Mouse (Mus musculus) T-helper 1 cell (primary cell): ENCODE data around the gene Dock4.

ENCODE experiments used
- in situ Hi-C: fragments of 300-600 bp; cut with MboI, MseI; formaldehyde crosslinking; loops from one replicate; pipeline ENCODE4 v1.15.1; 2025; ENCODE audit warnings: high pct_unique_total_duplicates

Gene Dock4

GRCm38 (mm10) chr12:40568365-40568885 lies 122.7 kb downstream of the Dock4 start:
- in situ Hi-C loops = loop anchor here (5.0 kb wide), 1 partner anchor 71 kb away; no protein-coding TSS in a partner anchor

GRCm38 (mm10) chr12:40568971-40569968 lies 123.5 kb downstream of the Dock4 start:
- in situ Hi-C loops = loop anchor here (5.0 kb wide), 1 partner anchor 72 kb away; no protein-coding TSS in a partner anchor

DNA sequence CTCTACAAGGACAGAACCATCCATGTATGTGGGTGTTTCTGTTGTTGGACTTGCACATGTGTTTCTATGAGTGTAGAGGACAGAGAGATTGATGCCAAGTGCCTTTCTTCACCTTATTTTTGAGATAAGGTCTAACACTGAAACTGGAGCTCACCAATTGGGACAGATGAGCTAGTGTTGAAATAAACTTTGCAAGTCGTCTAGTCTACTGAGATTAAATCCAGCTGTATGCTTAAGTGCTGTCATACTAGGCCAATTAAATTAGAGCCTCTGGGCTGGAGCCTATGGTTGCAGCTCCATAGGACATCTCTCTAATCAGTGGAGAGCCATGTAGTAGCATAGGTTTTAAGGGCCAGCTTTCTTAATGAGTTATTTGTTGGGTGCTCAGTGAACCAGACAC lies 124.5 kb downstream of the Dock4 start:
- in situ Hi-C loops = no loop called here

GRCm38 (mm10) chr12:40574051-40574450 lies 128.3 kb downstream of the Dock4 start:
- in situ Hi-C loops = no loop called here

GRCm38 (mm10) chr12:40576749-40577148 lies 131.0 kb downstream of the Dock4 start:
- in situ Hi-C loops = no loop called here

- in situ Hi-C loops = no loop called here
Observed at GRCm38 (mm10) chr12:40580351-40580750, 134.6 kb downstream of the Dock4 start.

DNA sequence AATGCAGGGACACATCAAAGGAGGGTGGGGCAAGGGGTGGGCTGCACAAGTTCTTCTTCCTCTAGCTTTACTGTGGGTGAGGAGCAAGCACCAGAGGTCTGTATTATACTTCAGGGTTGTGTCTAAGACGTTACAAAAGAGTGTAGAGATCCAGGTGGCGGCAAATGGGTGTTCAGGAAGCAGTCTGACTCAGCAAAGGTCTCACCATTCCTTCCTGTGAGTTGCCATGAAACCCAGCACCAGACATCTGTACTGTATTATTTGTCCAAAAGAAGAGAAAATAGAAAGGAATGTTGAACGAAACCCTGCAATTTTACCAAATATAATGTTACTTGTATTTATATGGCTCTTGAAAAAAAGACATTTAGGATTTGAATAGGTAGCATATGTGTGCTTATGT lies 135.3 kb downstream of the Dock4 start:
- in situ Hi-C loops = no loop called here

DNA sequence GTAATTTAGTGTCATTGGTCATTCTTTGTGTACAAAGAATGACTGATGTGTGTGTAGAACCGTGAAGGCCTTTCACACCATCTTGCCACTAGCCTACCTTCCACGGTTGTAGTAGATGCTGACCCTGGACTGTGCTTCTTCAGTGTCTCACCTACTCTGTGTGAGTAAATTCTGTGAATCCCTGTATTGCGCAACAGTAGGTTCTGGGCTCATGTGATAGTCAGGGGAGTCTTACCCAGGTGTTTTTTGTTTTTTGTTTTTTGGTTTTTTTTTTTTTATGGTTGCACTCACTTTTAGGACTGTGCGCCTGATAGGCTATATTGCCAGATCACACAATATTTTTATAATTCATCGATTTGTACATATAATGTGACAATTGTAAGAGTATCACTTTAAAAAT lies 136.3 kb downstream of the Dock4 start:
- in situ Hi-C loops = no loop called here

GRCm38 (mm10) chr12:40584526-40585289 lies 139.0 kb downstream of the Dock4 start:
- in situ Hi-C loops = no loop called here

DNA sequence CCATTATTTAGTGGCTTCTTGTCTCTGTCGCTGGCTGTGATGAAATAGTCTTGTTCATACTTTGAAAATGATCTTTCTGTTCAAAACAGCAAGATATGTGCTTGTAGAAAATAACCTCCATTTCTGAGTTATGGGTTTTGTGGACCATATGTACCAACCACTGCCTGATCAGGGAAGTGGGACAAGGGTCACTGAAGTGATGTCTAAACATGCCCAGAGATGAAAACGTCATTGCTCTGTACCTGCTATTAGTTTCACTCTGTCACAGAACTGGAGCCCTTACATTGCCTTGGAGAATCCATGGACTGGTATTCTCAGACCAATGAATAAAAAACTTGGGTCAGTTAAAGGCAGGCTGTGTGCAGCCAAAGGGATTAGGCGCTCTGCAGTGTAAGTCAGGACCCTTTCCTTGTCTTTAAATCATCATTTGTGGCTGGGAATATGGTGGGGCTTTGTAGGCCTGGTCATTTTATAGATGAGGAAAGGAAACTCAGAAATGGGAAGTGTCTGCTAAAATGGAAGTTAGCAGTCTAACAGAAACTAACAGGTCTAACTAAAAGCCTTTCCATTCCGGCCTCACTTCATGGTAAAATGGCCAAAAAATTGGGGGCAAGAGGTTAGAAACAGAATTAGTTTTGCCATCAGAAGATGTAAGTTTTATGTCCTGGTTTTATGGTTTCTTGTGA lies 139.8 kb downstream of the Dock4 start:
- in situ Hi-C loops = no loop called here

- in situ Hi-C loops = no loop called here
Observed at GRCm38 (mm10) chr12:40594161-40594560, 148.4 kb downstream of the Dock4 start.

DNA sequence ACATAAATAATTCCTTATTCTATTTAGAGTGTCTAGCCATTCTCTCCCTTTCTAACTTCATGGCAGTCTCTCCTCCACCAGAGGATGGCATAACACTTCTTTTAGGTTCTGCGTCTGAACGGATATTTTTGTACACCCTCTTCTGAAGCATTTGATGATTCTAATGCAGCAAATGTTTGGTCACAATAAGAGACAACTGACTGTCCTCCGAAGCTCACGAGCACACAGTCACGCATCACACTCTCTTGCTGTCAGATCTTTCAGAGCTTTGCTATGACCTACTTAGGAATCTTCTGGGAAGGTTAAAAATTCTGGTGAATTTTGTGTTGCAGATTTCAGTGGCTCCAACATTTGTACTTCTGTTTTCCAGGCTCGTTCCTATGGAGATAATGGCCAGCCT lies 149.7 kb downstream of the Dock4 start:
- in situ Hi-C loops = no loop called here

DNA sequence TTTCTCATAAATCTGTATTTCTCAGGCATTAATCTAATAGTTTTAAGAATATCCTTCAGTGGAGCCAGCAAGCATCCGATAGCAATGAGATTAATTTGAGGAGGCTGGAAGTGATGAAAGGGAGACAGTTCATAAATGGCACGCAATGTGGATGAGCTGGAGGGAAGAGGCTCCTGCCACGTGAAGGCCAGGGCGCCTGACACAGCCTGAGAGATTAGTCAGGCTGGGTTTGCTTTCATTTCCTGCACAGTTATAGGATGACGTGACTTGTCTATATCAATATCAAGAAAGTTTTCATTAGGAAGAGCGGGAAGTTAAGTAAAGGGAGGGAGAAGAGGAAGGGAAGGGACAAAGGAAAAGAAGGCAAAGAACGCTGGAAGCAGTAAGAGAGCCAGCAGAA lies 150.3 kb downstream of the Dock4 start:
- in situ Hi-C loops = no loop called here

DNA sequence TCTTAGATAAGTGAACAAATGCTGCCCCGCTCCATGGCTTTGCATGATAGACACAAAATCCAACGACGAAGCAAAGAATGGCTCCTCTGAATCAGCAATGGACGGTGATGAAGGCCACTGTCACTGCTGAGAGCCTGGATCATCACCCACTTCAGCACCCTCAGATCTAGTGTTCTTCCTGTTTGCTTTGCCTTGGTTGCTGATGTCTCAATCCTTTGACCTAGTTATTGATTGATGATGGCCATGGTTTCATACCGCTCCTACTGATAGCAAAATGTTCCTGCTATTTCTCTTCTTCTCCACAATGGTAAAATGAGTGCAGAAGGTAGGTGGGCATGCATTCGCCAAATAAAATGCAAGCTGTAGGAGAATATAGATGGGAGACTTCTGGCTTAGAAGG lies 150.7 kb downstream of the Dock4 start:
- in situ Hi-C loops = no loop called here

GRCm38 (mm10) chr12:40599952-40600351 lies 154.2 kb downstream of the Dock4 start:
- in situ Hi-C loops = no loop called here

- in situ Hi-C loops = no loop called here
Observed at GRCm38 (mm10) chr12:40605565-40605964, 159.8 kb downstream of the Dock4 start.

DNA sequence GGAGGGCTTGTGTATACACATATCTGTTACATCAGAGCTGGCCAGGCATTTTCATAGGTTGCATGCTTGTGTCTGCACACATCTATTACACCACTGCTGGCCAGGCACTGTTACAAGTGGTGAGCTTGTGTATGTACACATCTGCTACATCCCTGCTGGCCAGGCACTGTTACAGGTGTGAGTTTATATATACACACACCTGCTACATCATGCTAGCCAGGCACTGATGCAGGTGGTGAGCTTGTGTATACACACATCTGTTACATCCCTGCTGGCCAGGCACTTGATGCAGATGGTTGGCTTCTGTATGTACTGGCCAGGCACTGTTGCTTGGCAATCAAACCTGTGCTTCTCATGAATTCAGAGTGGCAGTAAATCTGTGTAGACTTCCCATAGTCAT lies 177.2 kb downstream of the Dock4 start:
- in situ Hi-C loops = no loop called here

DNA sequence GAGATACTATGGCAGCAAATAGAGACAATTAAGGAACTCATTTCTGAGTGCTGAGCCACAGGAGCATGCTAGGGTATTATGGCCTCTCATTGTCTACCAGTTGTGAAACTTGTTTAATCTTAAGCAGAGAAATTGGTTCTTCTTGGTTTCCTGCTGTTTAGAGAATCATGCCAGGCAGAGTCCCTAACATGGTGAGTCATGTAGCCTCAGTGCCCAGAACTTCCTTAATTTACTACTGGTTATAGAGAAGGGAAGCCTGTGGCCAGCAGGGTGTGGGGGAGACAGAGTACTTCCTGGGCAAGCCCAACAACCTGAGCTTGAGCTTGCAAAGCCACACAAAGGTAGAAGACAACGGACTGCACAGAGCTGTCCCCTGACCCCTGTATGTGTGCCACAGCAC lies 180.8 kb downstream of the Dock4 start:
- in situ Hi-C loops = no loop called here

DNA sequence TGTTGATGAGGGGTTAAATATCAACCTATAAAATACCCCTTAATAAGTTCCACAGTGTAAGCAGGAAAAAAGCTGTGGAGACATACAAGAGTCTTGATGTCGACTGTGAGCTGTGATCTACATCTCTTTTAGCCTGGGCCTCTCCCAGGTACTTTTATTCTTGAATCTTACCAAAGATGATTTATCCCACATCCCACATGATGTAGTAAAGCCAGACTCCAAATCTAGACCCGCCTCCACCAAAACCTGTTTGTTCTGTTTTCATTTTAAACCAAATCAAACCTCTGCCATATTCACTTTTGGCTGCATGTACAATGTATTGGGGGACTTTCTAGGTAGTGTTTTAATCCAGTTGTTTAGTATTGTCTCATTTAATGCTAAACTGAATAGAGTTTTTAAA lies 187.5 kb downstream of the Dock4 start:
- in situ Hi-C loops = no loop called here

- in situ Hi-C loops = no loop called here
Observed at GRCm38 (mm10) chr12:40634169-40634568, 188.4 kb downstream of the Dock4 start.

- in situ Hi-C loops = no loop called here
Observed at GRCm38 (mm10) chr12:40635991-40636390, 190.2 kb downstream of the Dock4 start.

- in situ Hi-C loops = no loop called here
Observed at GRCm38 (mm10) chr12:40637427-40637826, 191.7 kb downstream of the Dock4 start.
